Mouse (Mus musculus) E14TG2a.4 (cell line): ENCODE results near the gene Snx19.

ENCODE experiments used
- CTCF ChIP-seq: conservative IDR thresholded peaks from 2 replicates; pipeline ENCODE4 v1.5.1; 2014; ENCODE audit warnings: low read length
- POU5F1 ChIP-seq: IDR thresholded peaks from 2 replicates; pipeline ENCODE4 v1.6.1; 2014; ENCODE audit warnings: low read length, borderline replicate concordance

- TF ChIP-seq CTCF: no peak
- TF ChIP-seq POU5F1: no peak
Measured at GRCm38 (mm10) chr9:30431909-30432308, 5.0 kb downstream of the Snx19 start.
